Mouse (Mus musculus) bone marrow macrophage, adult 2 months (primary cell): ENCODE measurements at regions not wholly inside any gene's neighbourhood (a gene's known extent, or its start where the extent isn't known, plus 50 kb on each side); places are given as distances from the start of the nearest gene placed in this dataset.

Experiments
- CTCF ChIP-seq: IDR thresholded peaks from 2 replicates; pipeline ENCODE4 v1.5.1; 2012; ENCODE audit warnings: low read depth, mild to moderate bottlenecking, low read length, moderate library complexity
- POLR2A ChIP-seq: IDR thresholded peaks from 2 replicates; pipeline ENCODE4 v1.6.1; 2012; ENCODE audit warnings: mild to moderate bottlenecking, low read depth, low read length, borderline replicate concordance

- no peak for TF ChIP-seq CTCF
- TF ChIP-seq POLR2A = no peak
These were observed 70.9 kb downstream of the Slc4a3 start for GRCm38 (mm10) chr1:75616971-75617370.
